8 mouse cellular contexts compared by ENCODE assay signal in the genomic region with DNA sequence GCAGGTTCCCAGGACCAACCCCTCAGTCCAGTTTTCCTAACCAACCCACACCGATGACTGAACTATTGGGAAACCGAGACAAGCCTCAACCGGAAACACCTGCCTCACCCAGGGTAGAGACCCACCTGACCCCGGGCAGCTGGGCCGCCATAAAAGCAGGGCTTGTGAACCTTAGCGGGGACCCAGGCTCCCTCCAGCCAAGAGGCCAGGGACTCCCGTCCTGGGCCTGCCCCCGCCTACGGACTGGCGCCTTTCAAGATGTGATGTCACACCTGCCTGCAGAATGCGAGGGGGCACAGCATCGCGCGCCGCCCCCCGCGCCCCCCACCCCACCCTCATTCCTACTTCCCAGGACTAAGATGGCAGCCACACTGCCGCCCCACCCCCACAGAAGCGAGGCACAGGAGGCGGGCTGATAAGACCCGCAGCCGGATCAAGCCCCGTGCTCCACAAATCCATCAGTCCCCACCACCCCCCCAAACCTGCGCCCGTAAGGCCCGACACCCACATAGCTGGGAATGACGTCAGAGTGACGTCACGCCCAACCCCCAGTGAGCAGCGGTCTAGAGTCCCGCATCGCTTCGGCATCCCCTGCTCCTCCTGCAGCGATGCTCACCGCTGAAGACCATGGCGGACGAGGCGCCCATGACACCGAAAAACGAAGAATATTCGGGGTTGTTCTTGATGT. TPM values are rescaled to one million over a fixed set of nuclear protein-coding genes. Genes with fewer than 3 reads are reported as not detected.
DNase-seq lines count a peak whose midpoint lies in the region; TF ChIP-seq lines count a peak whose summit lies in the region.

No protein-coding gene starts in this region.

- H3K4me1 ChIP-seq in cortical plate, adult 2 months (ENCODE audit: control insufficient read depth, insufficient read depth, low read length): peaks cover 7% of the 10 kb centered on the region; the same call in 1 of the 2 replicates
- peaks cover 28% of the 10 kb centered on the region for H3K4me1 ChIP-seq in midbrain, embryonic 10.5 days

- no peaks in the 10 kb centered on the region for H3K27me3 ChIP-seq in midbrain, embryonic 10.5 days (ENCODE audit: low read depth, poor library complexity, severe bottlenecking)

- intact Hi-C loops in left cerebral cortex, postnatal 4 days (cut with DNase I): no loop called here

- DNase-seq in ovary, adult 18-20 months (ENCODE audit: low spot score): peak; percentile 43
- no peak for DNase-seq in ovary, postnatal 10 days (ENCODE audit: low spot score)
- peak; percentile 34 to 35 for DNase-seq in gastrocnemius, adult 8-10 months (ENCODE audit: low spot score in 2 of 2)
- peak; percentile 94 for DNase-seq in induced T-regulatory cell, adult 2 months (ENCODE audit: low read depth)
- DNase-seq in left cerebral cortex, postnatal 4 days: peak; percentile 76
- peak; percentile 71 for DNase-seq in midbrain, embryonic 10.5 days (ENCODE audit: low spot score)
- peak; percentile 50 for DNase-seq in spleen, adult 12 weeks (ENCODE audit: low spot score)

- peaks cover 35% of the 10 kb centered on the region for H3K36me3 ChIP-seq in midbrain, embryonic 10.5 days

- H3K27ac ChIP-seq in cortical plate, adult 2 months (ENCODE audit: insufficient read depth, low read length): peak overlapping the region; percentile 100
- peak overlapping the region; percentile 100 for H3K27ac ChIP-seq in midbrain, embryonic 10.5 days (replicated peaks)

- 1% methylated on average over 41 of the region's 41 CpGs for WGBS in midbrain, embryonic 10.5 days

- no peak for TF ChIP-seq CTCF in cortical plate, adult 2 months (IDR thresholded peaks at IDR 0.05; ENCODE audit: extremely low read depth, insufficient read depth, low read length)

- no peaks in the 10 kb centered on the region for H3K9me3 ChIP-seq in midbrain, embryonic 10.5 days (replicated peaks)

- peak overlapping the region; percentile 93 for H3K4me3 ChIP-seq in cortical plate, adult 2 months (ENCODE audit: insufficient read depth, low read length)
- H3K4me3 ChIP-seq in midbrain, embryonic 10.5 days: peak overlapping the region; percentile 90

- no peak for TF ChIP-seq POLR2A in cortical plate, adult 2 months (IDR thresholded peaks at IDR 0.05; ENCODE audit: extremely low read depth, insufficient read depth, low read length)

RNA-seq across cellular contexts. Expression of a gene that starts 0.8 kb away (rescaled TPM):
- polyA plus RNA-seq in cortical plate, adult 2 months (2012; rRNA removed): 2,699 and 2,818 TPM in 2 replicates
- total RNA-seq in gastrocnemius, adult 8-10 months (2022): 100 to 1,000 TPM; 152 to 173 (median 158) TPM
- 100 to 1,000 TPM; 770 to 834 TPM for total RNA-seq in left cerebral cortex, postnatal 4 days (2021)
- 467 and 491 TPM in 2 replicates for polyA plus RNA-seq in midbrain, embryonic 10.5 days (2016; fragmentation: Nextera tagmentation; extraction: Ambion mirVana)

RNA-seq across cellular contexts. Expression of a gene that starts 5.2 kb away (rescaled TPM):
- polyA plus RNA-seq in cortical plate, adult 2 months (2012; rRNA removed): 33.6 and 36.5 TPM in 2 replicates
- 10 to 100 TPM in 2 of 4 experiments, 1 to 10 TPM in 2; 9.4 to 12.8 (median 10.3) TPM for total RNA-seq in gastrocnemius, adult 8-10 months (2022)
- total RNA-seq in left cerebral cortex, postnatal 4 days (2021): 10 to 100 TPM; 30.2 to 32.0 TPM
- 42.4 and 44.8 TPM in 2 replicates for polyA plus RNA-seq in midbrain, embryonic 10.5 days (2016; fragmentation: Nextera tagmentation; extraction: Ambion mirVana)

RNA-seq across cellular contexts. Expression of a gene that starts 18.0 kb away (rescaled TPM):
- 42.5 and 44.8 TPM in 2 replicates for polyA plus RNA-seq in cortical plate, adult 2 months (2012; rRNA removed)
- total RNA-seq in gastrocnemius, adult 8-10 months (2022): 10 to 100 TPM; 36.6 to 43.2 (median 39.8) TPM
- total RNA-seq in left cerebral cortex, postnatal 4 days (2021): 10 to 100 TPM; 67.0 to 68.3 TPM
- 31.5 and 37.9 TPM in 2 replicates for polyA plus RNA-seq in midbrain, embryonic 10.5 days (2016; fragmentation: Nextera tagmentation; extraction: Ambion mirVana)

RNA-seq across cellular contexts. Expression of a gene that starts 36.6 kb away (rescaled TPM):
- polyA plus RNA-seq in cortical plate, adult 2 months (2012; rRNA removed): 62.7 and 72.7 TPM in 2 replicates
- 1 to 10 TPM; 4.8 to 7.0 (median 5.8) TPM for total RNA-seq in gastrocnemius, adult 8-10 months (2022)
- total RNA-seq in left cerebral cortex, postnatal 4 days (2021): 10 to 100 TPM; 82.8 to 91.5 TPM
- polyA plus RNA-seq in midbrain, embryonic 10.5 days (2016; fragmentation: Nextera tagmentation; extraction: Ambion mirVana): 5.3 and 12.5 TPM in 2 replicates

RNA-seq across cellular contexts. Expression of a gene that starts 40.6 kb away (rescaled TPM):
- polyA plus RNA-seq in cortical plate, adult 2 months (2012; rRNA removed): 5.5 and 6.8 TPM in 2 replicates
- total RNA-seq in gastrocnemius, adult 8-10 months (2022): under 1 TPM; 0.19 to 0.53 (median 0.42) TPM
- 10 to 100 TPM; 15.8 to 16.4 TPM for total RNA-seq in left cerebral cortex, postnatal 4 days (2021)
- 3.8 and 4.4 TPM in 2 replicates for polyA plus RNA-seq in midbrain, embryonic 10.5 days (2016; fragmentation: Nextera tagmentation; extraction: Ambion mirVana)

Comparison
In these comparisons a context has a peak if more than half of its experiments do, and no peak if none do; other contexts are left out.
1. RNA of a gene that starts 0.8 kb away (total RNA-seq): 770 to 834 TPM in left cerebral cortex, postnatal 4 days; 152 to 173 TPM in gastrocnemius, adult 8-10 months; every median in the first group is over 4 times any median in the second.